Mouse (Mus musculus) adrenal gland, adult 2 months (tissue): Measurements from ENCODE around the gene Wnt1. TPM values are rescaled to one million over a fixed set of nuclear protein-coding genes. Genes with fewer than 3 reads are reported as not detected.
A peak's percentile ranks its signal among the peaks of the same experiment; 100 is the strongest.

ENCODE experiments used
- DNase-seq: peaks from one replicate; pipeline ENCODE4 v3.0.0; 2021
- polyA plus RNA-seq: library from polyadenylated mRNA; depleted of rRNA; stranded (reverse); fragments of >200 nt; gene quantifications from 2 replicates; pipeline ENCODE4 v1.2.3, GENCODE M21; 2012
- total RNA-seq, 2 experiments: library from RNA; stranded (reverse); gene quantifications; 2 replicates each; pipeline ENCODE4 v1.2.3; 2021

Wnt1 gene
- total and polyA plus RNA-seq, 3 experiments, result 0.08 TPM; not detected in 2

DNA sequence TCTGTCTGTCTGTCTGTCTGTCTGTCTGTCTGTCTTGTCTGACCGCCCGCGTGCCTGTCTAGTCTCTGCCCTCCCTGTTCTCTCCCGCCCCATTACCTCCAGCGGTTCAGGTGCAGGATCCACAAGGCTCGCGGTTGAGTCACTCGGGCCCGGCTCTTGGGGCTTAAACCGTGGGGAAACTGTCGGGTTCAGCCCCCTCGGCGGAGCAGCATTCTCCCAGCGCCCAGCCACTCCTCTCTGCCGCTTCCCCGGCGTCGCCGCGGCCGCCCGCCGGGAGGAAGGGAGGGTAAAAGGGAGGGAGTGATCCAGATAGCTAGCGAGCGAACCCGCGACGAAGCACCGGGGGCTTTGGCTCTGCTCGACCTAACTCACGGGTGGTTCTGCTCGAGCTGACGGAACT is 11.9 kb upstream of the Wnt1 start, which contains the start of gene Wnt10b:
Gene Wnt10b (minus strand): TSS at position 389 of the 400 bp plus-strand sequence.
- DNase-seq, result peak; percentile 31

DNA sequence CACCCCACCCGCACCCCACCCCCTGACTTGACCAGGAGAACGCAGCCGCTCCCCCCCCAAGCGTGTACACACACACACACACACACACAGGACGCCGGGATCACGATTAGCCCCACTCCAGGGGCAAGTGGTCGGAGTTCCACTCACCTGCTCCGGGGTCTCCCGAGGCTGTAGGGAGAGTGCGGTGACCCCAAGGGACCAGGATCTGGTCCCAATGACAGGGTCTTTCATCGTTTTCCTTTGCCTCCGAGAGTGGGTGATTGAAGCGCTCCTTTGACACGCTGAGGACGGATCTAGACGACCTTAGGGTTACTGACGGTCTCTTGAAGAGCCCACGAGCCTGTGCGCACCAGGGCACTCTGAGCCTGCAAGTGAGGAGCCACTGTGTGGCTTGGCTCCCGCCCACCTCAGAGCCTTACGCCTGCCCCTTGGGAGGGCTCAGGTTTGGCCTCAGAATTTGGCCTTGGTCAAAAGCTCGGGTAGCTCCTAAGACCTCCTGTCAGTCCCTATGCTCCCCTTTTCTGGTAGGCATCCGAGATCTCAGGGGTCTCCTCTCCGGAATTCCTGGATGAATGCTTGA is 11.4 kb upstream of the Wnt1 start:
- DNase-seq, result no peak

DNA sequence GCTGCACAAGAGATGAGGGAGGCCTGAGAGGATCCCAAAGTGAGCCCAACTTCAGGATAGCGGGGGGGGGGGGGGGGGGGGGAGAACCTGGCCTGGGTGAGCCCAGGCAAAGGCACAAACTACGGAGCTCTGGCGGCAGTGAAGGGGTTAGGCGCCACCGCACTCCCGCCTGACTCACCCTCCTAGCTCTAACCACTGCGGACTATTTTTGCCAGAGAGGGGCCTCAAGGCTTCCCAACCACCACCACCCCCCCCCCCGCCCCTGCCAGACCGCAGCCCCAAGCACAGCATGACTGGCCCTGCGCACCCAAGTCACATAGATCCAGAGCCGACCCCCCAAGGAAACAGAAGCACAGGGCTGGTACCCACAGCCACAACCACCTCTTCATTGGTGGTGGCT is 10.9 kb upstream of the Wnt1 start:
- no peak for DNase-seq

DNA sequence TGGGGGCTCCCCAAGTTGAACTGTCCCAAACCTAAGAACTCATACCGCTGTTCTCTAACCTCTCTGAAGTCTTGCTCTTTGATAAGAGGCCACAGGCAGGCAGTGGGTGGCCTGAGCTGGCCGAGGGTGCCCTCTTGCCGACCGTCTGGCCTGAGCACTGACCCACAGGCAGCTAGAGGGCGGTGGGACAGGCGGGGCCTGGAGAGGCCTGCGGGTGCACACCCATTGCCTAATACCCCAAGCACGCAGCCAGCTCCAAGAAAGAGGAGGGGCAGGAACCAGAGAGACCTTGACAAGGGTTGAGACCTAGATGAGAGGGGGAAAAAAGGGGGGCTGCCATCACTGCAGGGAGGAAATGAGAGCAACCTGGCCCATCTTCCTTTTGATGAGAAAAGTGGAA is 9.6 kb upstream of the Wnt1 start:
- DNase-seq, result peak; percentile 44

DNA sequence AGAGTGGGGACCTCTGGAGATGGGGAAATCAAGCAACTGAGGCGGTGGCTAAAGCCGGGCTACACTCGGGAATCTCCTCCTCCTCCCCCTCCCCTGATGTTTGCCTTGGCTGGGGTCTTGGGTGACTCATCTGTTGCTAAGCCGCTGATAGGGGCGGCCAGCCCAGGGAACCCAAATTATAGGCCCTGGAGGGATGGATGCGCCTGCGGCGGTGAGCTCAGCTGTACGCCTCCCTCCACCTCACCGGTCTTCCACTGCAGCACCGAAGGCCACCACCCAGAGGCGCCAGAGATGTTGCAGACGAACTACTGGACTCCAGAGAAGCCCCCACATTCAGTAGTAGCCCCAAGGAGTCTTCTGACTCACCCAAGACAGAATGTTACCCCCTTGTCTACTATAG is 9.1 kb upstream of the Wnt1 start:
- DNase-seq, result peak; percentile 30

DNA sequence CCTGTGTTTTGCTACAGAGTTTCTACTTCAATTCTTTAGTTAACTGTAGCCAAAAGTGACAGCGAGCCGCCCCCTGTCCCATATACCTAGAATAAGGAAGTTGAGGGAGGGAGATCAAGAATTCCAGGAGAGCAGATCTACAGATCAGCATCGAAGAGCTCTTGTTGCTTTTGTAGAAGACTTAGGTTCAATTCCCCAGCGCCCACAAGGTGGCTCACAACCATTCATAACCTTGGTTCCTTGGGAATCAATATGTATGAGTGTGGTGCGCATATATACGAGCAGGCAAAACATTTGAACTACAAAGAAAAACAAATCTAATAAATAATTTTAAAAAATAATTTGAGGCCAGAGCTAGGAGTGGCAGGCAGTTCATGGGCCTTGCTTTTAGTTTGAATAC is 8.5 kb upstream of the Wnt1 start:
- no peak for DNase-seq

GRCm38 (mm10) chr15:98785744-98786143 is 3.9 kb upstream of the Wnt1 start:
- DNase-seq, result no peak

DNA sequence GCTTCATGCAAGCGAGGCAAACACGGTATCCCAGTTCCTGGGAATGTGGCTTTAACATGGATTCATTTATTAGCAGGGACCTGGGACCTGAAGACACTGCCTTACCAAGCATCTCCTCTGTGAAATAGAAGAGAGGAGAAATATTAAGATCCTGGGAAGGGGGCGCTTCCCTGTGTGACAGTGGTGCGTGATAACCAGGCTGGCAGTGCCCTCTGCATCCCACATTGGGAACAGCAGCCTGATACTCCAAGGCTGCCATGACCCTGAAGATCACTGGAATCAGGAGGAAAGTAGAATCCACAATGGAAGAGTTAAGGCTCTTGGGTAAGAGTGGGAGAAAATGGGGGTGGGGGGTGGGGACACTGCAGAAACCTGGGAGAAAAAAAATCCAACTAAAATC is 1.7 kb upstream of the Wnt1 start:
- no peak for DNase-seq

DNA sequence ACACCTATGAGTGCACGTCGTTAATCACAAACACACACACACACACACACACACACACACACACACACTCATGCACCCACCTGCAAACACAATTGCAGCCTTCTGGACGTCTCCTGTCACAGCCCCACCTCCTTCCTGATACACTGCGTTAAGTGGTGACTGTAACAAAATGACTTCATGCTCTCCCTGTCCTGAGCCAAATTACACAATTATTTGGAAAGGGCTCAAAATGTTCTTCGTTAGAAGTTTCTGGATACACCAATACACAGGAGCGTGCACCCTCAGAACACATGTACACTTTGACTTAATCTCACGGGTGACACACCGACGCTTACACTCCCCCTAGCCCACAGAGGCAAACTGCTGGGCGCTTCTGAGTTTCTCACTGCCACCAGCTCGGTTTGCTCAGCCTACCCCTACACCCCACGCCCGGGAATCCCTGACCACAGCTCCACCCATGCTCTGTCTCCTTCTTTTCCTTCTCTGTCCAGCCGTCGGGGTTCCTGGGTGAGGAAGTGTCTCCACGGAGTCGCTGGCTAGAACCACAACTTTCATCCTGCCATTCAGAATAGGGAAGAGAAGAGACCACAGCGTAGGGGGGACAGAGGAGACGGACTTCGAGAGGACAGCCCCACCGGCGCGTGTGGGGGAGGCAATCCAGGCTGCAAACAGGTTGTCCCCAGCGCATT is 541 bp upstream of the Wnt1 start:
- DNase-seq, result peak; percentile 39

DNA sequence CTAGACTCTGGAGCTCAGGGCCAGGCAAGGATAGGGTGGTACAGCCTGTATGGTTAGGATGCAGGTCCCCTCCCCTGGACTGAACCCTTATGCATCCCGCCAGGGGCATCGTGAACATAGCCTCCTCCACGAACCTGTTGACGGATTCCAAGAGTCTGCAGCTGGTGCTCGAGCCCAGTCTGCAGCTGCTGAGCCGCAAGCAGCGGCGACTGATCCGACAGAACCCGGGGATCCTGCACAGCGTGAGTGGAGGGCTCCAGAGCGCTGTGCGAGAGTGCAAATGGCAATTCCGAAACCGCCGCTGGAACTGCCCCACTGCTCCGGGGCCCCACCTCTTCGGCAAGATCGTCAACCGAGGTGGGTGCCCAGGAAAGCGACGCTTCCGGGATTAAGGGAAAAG is 1.1 kb downstream of the Wnt1 start:
- no peak for DNase-seq

- DNase-seq, result no peak
These were observed 1.6 kb downstream of the Wnt1 start for GRCm38 (mm10) chr15:98791221-98791620.

- no peak for DNase-seq
These were observed 2.1 kb downstream of the Wnt1 start for GRCm38 (mm10) chr15:98791771-98792170.

DNA sequence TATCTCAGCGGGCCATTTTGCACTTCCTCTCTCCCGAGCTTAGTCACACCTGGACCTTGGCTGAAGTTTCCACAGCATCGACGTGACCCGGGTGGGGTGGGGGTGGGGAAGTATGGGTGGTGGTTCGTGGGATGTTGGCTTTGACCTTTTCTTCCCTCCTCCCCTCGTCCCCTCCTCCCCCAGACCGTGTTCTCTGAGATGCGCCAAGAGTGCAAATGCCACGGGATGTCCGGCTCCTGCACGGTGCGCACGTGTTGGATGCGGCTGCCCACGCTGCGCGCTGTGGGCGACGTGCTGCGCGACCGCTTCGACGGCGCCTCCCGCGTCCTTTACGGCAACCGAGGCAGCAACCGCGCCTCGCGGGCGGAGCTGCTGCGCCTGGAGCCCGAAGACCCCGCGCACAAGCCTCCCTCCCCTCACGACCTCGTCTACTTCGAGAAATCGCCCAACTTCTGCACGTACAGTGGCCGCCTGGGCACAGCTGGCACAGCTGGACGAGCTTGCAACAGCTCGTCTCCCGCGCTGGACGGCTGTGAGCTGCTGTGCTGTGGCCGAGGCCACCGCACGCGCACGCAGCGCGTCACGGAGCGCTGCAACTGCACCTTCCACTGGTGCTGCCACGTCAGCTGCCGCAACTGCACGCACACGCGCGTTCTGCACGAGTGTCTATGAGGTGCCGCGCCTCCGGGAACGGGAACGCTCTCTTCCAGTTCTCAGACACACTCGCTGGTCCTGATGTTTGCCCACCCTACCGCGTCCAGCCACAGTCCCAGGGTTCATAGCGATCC is 2.8 kb downstream of the Wnt1 start:
- no peak for DNase-seq

GRCm38 (mm10) chr15:98793141-98793698 is 3.6 kb downstream of the Wnt1 start:
- DNase-seq, result no peak

GRCm38 (mm10) chr15:98796803-98797595 is 7.3 kb downstream of the Wnt1 start:
- no peak for DNase-seq

GRCm38 (mm10) chr15:98797835-98798492 is 8.3 kb downstream of the Wnt1 start:
- DNase-seq, result no peak

GRCm38 (mm10) chr15:98798903-98799302 is 9.2 kb downstream of the Wnt1 start:
- no peak for DNase-seq

DNA sequence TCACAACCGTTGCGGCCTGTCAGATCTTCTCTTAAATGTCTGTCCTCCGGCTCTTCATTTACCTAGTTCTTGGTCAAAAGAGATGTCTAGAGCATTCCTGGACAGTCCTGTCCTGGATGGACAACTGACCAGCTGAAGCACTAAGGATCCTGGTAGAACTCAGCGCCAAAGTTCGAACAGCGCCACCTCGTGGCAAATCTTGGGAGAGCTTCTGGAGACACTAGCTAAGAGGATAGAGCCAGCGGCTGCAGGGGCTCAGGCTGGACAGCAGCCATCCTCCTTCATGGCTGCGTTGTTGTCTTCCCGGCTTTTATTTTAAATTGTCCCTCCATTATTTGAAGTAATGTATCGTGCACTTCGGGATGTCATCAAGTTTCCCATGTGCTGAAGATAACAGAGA is 9.7 kb downstream of the Wnt1 start:
- DNase-seq, result peak; percentile 77

- no peak for DNase-seq
These were observed 13.3 kb downstream of the Wnt1 start for GRCm38 (mm10) chr15:98802926-98803325.

- peak; percentile 90 for DNase-seq
These were observed 14.4 kb downstream of the Wnt1 start for GRCm38 (mm10) chr15:98804054-98804453.

GRCm38 (mm10) chr15:98805324-98806040 is 15.8 kb downstream of the Wnt1 start:
- peak; percentile 81 for DNase-seq
